In genomic region chr11:74835593-74836224, GRCm38 (mm10) we compare ENCODE assay signal across 14 mouse cellular contexts. TPM values are rescaled to one million over a fixed set of nuclear protein-coding genes. Genes with fewer than 3 reads are reported as not detected.
A peak's percentile ranks its signal among the peaks of the same experiment; 100 is the strongest.
DNase-seq lines count a peak whose midpoint lies in the region; ATAC-seq lines count a peak whose summit lies in the region.
"Had no signal": no experiment of that assay in that cellular context is flagged by ENCODE, and none has a peak within 500 bp of the region (broad histone marks: within the 10 kb centered on the region; RNA-seq: fewer than 3 reads in every experiment).

No protein-coding gene starts in this region.

- H3K4me1 ChIP-seq in heart, embryonic 11.5 days (ENCODE audit: control insufficient read depth, insufficient read depth, low read length) = peaks cover 44% of the 10 kb centered on the region
- peaks cover 39% of the 10 kb centered on the region for H3K4me1 ChIP-seq in midbrain, embryonic 12.5 days
- H3K4me1 ChIP-seq in midbrain, embryonic 11.5 days (ENCODE audit: control insufficient read depth, insufficient read depth, low read length) = peaks cover 32% of the 10 kb centered on the region
- peaks cover 76% of the 10 kb centered on the region for H3K4me1 ChIP-seq in liver, embryonic 13.5 days (replicated peaks)

- H3K4me2 ChIP-seq in heart, embryonic 11.5 days = no peak overlapping the region
- H3K4me2 ChIP-seq in midbrain, embryonic 12.5 days (replicated peaks) = no peak overlapping the region
- H3K4me2 ChIP-seq in midbrain, embryonic 11.5 days = no peak overlapping the region
- no peak overlapping the region for H3K4me2 ChIP-seq in liver, embryonic 13.5 days
- H3K4me2 ChIP-seq: midbrain, embryonic 13.5 days had no signal

- H3K9me3 ChIP-seq in heart, embryonic 11.5 days (replicated peaks; ENCODE audit: control insufficient read depth, low read length) = no peaks in the 10 kb centered on the region
- no peaks in the 10 kb centered on the region for H3K9me3 ChIP-seq in midbrain, embryonic 12.5 days
- H3K9me3 ChIP-seq in midbrain, embryonic 11.5 days (ENCODE audit: control insufficient read depth, low read length) = no peaks in the 10 kb centered on the region
- no peaks in the 10 kb centered on the region for H3K9me3 ChIP-seq in liver, embryonic 13.5 days (replicated peaks)
- H3K9me3 ChIP-seq: hindbrain, embryonic 10.5 days; midbrain, embryonic 13.5 days had no signal

- no peak overlapping the region for H3K27ac ChIP-seq in heart, embryonic 11.5 days (ENCODE audit: low read depth, low read length)
- no peak overlapping the region for H3K27ac ChIP-seq in midbrain, embryonic 12.5 days (replicated peaks)
- H3K27ac ChIP-seq in midbrain, embryonic 11.5 days (ENCODE audit: low read depth, low read length) = no peak overlapping the region
- H3K27ac ChIP-seq in liver, embryonic 13.5 days = peak overlapping the region; percentile 57
- H3K27ac ChIP-seq: midbrain, embryonic 13.5 days had no signal

- DNase-seq in adrenal gland, adult 2 months = peak; percentile 5
- DNase-seq in adrenal gland, postnatal 10 days = no peak
- DNase-seq in heart, postnatal 25 days (ENCODE audit: low spot score) = no peak
- DNase-seq in midbrain, embryonic 11.5 days (ENCODE audit: low spot score, missing footprints) = no peak
- DNase-seq in liver, embryonic 13.5 days = no peak
- DNase-seq in left cerebral cortex, adult 9 months (ENCODE audit: low spot score in 2 of 2) = no peak
- DNase-seq: cerebellum, adult 11 months; gastrocnemius, postnatal 10 days; spleen, adult 18-20 months had no signal

- WGBS in heart, embryonic 11.5 days (ENCODE audit: insufficient replicate concordance) = 84% methylated on average over 6 of the region's 6 CpGs
- WGBS in midbrain, embryonic 12.5 days = 85% methylated on average over 6 of the region's 6 CpGs
- WGBS in midbrain, embryonic 11.5 days = 85% methylated on average over 6 of the region's 6 CpGs
- 79% methylated on average over 6 of the region's 6 CpGs for WGBS in liver, embryonic 13.5 days (ENCODE audit: insufficient replicate concordance)

- no peaks in the 10 kb centered on the region for H3K27me3 ChIP-seq in heart, embryonic 11.5 days (ENCODE audit: control insufficient read depth, insufficient read depth, low read length)
- H3K27me3 ChIP-seq in midbrain, embryonic 12.5 days = peaks cover 4% of the 10 kb centered on the region; the same call in 1 of the 2 replicates
- H3K27me3 ChIP-seq in midbrain, embryonic 11.5 days (ENCODE audit: control insufficient read depth, insufficient read depth, low read length) = no peaks in the 10 kb centered on the region
- no peaks in the 10 kb centered on the region for H3K27me3 ChIP-seq in liver, embryonic 13.5 days

- H3K36me3 ChIP-seq in heart, embryonic 11.5 days (ENCODE audit: control insufficient read depth, insufficient read depth, low read length) = no peaks in the 10 kb centered on the region
- peaks cover 6% of the 10 kb centered on the region; the same call in 1 of the 2 replicates for H3K36me3 ChIP-seq in midbrain, embryonic 12.5 days
- no peaks in the 10 kb centered on the region for H3K36me3 ChIP-seq in midbrain, embryonic 11.5 days (ENCODE audit: control insufficient read depth, insufficient read depth, low read length)
- H3K36me3 ChIP-seq in liver, embryonic 13.5 days = peaks cover 2% of the 10 kb centered on the region; the same call in 1 of the 2 replicates

- ATAC-seq in heart, embryonic 11.5 days (replicated peaks; ENCODE audit: insufficient number of reproducible peaks, low FRiP score, low TSS enrichment) = no peak
- ATAC-seq in midbrain, embryonic 12.5 days (ENCODE audit: low FRiP score, low read depth) = no peak
- ATAC-seq in midbrain, embryonic 11.5 days (ENCODE audit: low FRiP score) = no peak
- ATAC-seq in liver, embryonic 13.5 days (ENCODE audit: low read depth) = no peak
- ATAC-seq: lung, postnatal 0 days; midbrain, embryonic 13.5 days had no signal

- H3K9ac ChIP-seq in heart, embryonic 11.5 days (ENCODE audit: low read depth, low read length) = peak overlapping the region; percentile 39; the same call in 1 of the 2 replicates
- H3K9ac ChIP-seq in midbrain, embryonic 12.5 days (replicated peaks) = 0 out of 2 replicates have a peak overlapping the region, but pooled peaks have one; percentile 43
- H3K9ac ChIP-seq in midbrain, embryonic 11.5 days (ENCODE audit: low read length) = no peak overlapping the region
- peak overlapping the region; percentile 28; the same call in 1 of the 2 replicates for H3K9ac ChIP-seq in liver, embryonic 13.5 days

- H3K4me3 ChIP-seq in heart, embryonic 11.5 days (ENCODE audit: low read depth, low read length) = no peak overlapping the region
- H3K4me3 ChIP-seq in midbrain, embryonic 12.5 days = no peak overlapping the region
- H3K4me3 ChIP-seq in midbrain, embryonic 11.5 days (ENCODE audit: low read depth, low read length) = no peak overlapping the region
- no peak overlapping the region for H3K4me3 ChIP-seq in liver, embryonic 13.5 days (replicated peaks)
- H3K4me3 ChIP-seq: midbrain, embryonic 13.5 days had no signal

- intact Hi-C loops in heart, postnatal 25 days (cut with DNase I) = loop anchor here (10.0 kb wide), 1 partner anchor 1669 kb away; no protein-coding TSS in a partner anchor

RNA-seq across cellular contexts. Expression of gene Mnt, which starts 5.0 kb away (rescaled TPM):
- 10 to 100 TPM; 23.4 to 25.2 TPM for total RNA-seq in adrenal gland, adult 2 months (2021)
- 31.1 and 46.9 TPM in 2 replicates for polyA plus RNA-seq in adrenal gland, adult 2 months (2012; rRNA removed)
- 10 to 100 TPM; 19.1 to 20.6 TPM for total RNA-seq in adrenal gland, postnatal 10 days (2021)
- polyA plus RNA-seq in heart, embryonic 11.5 days (2014; fragmentation: Nextera tagmentation; extraction: Ambion mirVana) = 2.7 and 3.5 TPM in 2 replicates
- total RNA-seq in heart, postnatal 25 days (2021) = 10 to 100 TPM in 1 of 2 experiments, 1 to 10 TPM in 1; 9.8 to 10.6 TPM
- polyA plus RNA-seq in midbrain, embryonic 12.5 days (2016; fragmentation: Nextera tagmentation; extraction: Ambion mirVana) = 8.7 TPM in 2 replicates
- polyA plus RNA-seq in midbrain, embryonic 11.5 days (2014; fragmentation: Nextera tagmentation; extraction: Ambion mirVana) = 3.7 and 4.5 TPM in 2 replicates
- polyA plus RNA-seq in liver, embryonic 13.5 days (2015; fragmentation: Nextera tagmentation; extraction: Ambion mirVana) = 1.3 and 1.5 TPM in 2 replicates
